Mouse (Mus musculus) right cerebral cortex, postnatal 10 days (tissue): ENCODE data around the gene Vps52.
"Not testable (repeated sequence)": the region's sequence is repeated elsewhere in the genome, so short reads cannot be mapped to it uniquely, and the experiment has no call there.

Source experiments
- DNase-seq, 2 experiments: peaks; one replicate each; pipeline ENCODE4 v3.0.0; 2021; ENCODE audit warnings: low spot score in 2 of 2

Vps52 gene

DNA sequence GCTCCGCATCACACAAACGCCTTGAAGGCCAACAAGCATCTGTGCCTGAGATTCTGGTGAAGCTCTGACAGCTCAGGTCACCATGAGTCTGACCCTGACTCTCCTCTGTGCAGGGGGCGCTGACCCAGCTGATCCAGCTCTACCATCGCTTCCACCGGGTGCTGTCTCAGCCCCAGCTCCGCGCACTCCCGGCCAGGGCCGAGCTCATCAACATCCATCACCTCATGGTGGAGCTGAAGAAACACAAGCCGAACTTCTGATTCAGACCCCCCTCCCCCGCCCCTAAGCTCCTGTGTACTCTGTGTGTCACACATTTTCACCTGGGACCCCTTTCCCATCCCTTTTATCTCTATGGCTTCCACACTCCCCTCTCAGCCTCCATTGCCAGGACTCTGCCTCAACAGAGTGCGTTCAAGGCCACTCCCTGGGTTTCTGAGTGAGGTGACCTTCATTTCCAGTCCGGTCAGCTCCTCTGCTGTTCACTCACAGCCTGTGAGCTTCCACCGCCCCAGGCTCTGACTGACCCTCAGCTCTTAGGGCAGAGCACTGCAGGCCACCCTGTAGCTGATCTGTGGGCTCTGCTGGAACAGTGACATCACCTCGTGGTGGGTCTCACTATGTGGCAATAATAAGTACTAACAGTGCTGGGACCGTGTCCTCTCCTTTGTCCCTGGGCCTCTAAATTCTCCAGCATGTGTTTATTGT is 10.4 kb downstream of the Vps52 start:
- DNase-seq: peak in 1 of 2 experiments; percentile 32

DNA sequence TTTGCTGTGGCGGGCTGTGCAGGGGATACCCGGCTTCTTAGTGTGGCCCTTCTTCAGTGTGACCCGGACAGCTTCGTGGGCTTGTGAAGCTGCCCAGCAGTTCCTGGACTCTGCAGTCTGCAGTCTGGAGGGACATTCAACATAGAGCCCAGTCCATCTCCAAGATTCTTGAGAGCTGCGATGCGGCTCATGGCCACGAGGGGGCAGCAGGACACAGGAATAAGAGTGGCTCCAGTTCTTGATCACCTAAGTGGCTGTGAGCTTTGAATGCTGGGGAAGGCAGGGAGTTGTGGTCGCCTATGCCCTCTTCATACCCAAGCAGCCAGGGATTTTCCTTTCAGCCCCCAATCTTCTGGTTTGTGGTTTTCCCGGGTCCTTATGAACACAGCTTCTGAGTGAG is 12.9 kb downstream of the Vps52 start:
- DNase-seq: peak; percentile 71 to 82

DNA sequence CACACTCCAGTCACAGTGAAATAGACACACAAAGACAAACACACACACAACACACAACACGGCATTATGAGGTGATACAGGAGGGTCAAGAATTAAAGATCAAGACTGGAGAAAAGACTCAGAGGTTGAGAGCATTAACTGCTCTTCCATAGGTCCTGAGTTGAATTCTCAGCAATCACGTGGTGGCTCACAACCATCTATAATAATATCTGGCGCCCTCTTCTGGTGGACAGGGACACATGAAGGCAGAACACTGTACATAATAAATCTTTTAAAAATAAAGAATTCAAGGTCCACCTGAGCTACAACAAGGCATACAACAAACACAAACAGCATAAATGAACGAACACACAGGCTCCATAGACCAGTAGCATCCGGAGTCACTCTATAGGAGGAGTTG is 13.3 kb downstream of the Vps52 start:
- peak in 1 of 2 experiments; percentile 31 for DNase-seq

DNA sequence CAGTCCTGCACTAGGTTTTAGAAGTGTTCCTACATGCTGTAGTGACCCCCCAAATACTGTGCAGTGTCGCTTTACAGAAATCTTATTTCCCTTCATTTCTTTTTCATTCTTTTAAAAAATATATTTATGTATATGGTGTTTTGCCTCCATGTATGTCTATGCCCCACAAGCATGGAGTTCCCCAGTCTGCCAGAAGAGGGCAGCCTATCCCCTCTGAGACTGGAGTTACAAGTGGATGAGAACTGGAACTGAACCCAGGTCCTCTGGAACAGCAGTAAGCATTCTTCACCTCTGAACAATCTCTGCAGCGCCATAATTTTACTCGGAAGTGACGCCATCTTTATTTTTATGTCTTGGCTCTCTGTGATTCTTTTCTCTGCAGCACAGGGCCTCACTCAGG is 13.8 kb downstream of the Vps52 start:
- DNase-seq: no peak

DNA sequence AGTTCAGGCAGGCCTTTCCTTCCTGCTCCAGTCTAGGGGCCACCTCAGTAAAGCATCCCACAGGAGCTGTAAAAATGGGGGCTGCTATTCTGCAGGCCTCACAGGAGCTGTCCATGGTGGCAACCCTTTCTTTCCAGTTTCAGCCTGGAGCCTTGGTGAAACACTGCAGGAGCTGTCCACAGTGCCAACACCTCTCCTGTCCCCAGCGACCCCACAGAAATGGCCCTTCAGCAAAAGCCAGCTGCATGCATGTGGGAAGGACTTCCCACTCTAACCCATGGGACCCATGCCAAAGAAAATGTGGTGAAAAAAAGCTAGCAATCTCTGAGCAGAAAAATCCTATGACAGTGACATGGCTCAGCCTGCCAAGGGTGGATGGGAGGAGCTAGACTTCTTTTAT is 17.1 kb downstream of the Vps52 start:
- DNase-seq: no peak

DNA sequence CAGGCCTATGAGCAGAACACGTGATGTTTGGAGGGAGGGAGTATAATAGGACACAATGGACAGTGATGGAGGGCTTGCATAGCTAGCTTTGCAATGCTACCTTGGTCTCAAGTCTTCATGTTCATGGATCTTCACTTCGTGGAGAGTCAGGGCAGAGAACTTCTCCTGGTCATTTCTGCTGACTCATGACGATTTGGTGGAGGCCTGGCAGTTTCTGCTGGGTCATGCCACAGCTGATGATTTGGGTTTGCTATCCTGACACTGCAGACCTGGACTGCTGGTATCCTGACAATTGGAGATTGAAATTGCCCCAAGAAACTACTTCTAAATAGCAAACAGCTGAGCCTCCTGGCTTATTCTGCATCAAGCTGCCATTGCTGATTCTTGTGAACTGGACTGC is 18.0 kb downstream of the Vps52 start:
- DNase-seq: no peak

DNA sequence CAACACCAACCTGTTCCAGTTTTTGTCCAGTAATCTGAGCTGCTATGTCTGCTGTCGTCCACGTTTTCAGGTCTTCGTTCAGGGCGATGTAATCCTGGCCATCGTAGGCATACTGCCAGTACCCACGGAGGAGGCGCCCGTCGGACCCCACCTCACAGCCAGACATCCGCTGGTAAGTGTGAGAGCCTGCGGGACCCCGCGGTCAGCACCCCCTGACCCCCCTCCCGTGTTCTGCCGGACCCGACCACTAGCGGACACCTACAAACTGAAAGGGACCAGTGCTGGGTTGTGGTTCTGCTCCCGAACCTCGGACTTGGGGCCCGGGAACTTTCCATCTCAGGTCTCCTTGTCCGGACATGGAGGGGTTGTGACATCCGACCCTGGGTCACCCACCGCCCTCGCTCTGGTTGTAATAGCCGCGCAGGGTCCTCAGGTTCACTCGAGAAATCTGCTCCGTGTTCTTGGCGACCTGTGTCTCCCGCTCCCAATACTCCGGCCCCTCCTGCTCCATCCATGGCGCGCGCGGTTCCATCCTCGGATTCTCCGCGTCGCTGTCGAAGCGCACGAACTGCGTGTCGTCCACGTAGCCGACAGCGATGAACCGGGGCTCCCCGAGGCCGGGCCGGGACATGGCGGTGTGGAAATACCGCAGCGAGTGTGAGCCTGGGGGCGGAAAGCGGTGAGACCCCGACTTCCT is 22.4 kb downstream of the Vps52 start:
- no peak for DNase-seq

DNA sequence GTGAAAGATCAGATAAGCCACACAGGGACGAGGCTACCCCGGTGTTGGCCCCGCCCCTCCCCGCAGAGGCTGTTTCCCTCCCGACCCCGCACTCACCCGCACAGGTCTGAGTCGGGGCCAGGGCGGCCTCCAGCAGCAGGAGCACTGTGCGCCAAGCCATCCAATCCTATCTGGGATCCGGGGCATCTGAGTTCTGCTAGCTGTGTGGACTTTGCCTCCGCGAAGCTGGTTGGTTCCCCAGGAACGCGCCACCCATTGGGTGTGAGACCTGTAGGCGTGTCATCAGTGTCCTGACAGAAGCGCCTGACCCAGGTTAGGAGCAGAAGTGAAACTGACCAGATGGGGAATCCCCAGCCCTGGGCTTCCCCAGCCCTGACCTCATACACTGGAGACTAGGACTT is 23.0 kb downstream of the Vps52 start:
- peak in 1 of 2 experiments; percentile 63 for DNase-seq

DNA sequence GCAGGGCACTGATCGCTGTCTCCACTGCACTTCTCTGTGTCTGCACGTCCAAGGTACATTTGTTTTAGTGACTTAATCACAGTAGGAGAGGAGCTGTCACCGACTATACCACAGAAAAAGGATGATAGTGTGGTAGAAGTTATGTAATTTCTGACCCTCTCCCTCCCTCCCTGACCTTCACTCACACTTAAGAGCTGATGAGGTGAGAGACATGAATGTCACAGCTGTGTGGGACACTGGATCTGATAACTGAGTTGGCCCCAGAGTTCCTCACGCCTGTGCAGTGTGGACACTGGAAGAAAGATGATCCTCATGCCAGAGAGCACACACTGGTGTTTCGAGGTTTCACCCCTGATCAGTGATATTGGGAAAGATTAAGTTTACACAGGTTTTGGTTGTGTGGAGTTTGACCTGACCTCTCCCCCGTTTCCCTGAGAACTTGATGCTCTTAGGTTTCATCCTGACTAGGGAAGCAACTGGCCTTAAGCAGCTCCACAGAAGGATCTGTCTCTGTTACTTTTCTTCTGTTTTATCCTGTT is 24.0 kb downstream of the Vps52 start:
- DNase-seq: no peak

DNA sequence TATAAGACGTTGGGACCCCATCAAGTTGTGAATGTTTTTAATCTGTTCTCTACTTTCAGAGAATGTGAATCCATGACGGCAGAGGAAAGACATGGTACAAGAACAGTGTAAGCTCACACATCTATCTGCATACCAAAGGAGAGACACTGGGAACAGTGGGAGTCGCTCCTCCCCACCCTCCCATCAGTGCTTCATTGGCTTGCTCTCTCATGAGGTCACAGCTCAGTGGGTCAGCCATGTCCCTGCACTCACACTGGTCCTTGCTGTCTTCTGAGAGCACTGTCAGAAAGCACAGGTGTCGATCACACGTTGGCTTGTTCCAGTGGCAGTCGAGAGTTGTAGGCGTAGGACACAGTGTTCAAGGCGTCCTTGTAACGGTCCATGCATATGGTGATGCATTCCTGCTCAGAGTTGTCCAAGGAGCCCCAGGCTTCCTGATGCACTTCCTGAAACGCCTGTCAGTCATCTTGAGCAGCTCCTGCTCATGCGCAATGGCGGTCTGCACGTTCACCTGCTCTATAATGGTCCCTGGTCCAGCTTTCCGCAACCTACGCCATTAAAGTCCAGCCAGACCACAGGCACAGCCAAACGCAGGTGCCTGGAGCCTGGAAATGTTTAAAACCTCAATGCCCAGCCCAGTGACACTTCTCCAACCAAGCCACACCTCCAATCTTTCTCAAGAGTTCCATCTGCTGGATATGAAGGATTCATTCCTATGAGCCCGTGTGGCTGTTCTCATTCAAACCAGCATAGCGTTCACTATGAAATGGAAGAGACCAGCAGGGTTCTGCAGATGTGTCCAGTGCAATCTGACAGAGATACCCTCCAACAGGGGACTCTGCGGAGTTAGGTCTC is 24.8 kb downstream of the Vps52 start:
- no peak for DNase-seq

DNA sequence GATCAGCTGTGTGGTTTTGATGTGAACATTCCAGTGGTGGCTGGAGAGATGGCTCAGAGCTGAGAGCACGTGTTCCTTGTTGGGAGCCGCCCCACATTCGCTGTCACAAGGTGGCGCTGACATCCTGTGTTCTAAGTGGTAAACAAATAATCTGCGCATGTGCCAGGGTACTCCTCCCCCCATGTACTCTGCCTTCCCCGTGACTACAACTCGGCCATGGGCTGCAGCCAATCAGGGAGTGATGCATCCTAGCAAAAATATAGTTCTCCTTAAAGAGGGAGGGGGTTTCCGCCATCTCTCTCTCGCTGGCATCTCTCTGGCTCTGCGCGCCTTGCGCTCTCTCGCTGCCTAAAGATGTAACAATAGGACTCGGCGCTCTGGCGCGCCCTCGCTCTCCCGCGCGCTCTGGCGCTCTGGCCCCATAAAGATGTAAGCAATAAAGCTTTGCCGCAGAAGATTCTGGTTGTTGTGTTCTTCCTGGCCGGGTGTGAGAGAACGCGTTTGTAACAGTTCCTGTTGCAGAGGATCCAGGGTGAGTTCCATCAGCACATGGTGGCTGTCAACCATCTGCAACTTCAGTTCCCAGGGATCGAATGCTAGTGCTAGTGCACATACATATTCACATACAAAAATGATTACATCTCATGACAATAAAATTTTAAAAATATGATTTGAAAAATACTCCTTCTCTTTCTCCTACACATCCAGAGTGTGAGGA is 25.7 kb downstream of the Vps52 start:
- DNase-seq: peak; percentile 92 to 94

DNA sequence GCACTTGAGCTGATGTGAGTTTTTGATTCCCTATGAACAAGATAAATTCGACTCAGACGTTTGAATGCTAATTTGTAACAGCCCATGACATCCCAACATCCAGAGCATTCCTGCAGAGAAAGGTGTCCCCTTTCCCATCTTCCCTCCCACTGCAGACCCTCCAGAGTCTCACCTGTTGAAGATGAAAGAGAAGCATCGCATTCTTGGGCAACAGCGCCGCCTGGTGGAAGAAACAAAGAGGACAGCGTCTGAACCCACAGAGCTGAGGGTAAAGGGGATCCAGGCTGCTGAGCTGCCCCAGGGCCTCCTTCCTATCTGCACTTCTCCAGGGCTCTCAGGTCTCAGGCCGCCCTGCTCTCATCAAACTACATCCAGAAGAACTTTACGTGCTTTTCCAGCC is 26.5 kb downstream of the Vps52 start:
- not testable (repeated sequence) for DNase-seq

DNA sequence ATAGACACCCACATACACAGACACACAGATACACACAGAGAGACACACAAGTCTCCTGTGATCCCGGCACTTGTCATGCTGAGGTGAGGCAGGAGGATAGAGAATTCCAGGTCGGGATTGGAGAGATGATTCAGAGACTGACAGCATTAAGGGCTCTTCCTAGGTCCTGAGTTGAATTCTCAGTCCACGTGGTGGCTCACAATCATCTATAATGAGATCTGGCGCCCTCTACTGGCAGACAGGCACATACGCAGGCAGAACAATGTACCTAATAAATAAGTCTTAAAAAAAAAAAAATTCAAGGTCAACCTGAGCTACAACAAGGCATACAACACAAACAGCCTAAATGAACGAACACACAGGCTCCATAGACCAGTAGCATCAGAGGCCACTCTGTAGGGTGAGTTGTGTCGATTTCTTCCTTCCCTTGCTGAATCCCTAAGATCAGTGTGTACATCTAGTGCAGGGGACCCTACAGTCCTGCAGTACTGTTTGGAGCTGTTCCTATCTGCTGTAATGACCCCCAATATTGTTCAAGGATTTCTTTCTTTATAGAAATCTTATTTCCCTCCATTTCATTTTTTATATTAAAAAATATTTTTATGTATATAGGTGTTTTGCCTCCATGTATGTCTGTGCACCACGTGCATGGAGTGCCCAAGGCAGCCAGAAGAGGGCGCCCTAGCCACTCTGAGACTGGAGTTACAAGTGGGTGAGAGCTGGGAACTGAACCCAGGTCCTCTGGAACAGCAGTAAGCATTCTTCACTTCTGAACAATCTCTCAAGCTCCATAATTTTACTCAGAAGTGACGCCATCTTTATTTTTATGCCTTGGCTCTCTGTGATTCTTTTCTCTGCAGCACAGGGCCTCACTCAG is 36.4 kb downstream of the Vps52 start:
- peak in 1 of 2 experiments; percentile 47 for DNase-seq

DNA sequence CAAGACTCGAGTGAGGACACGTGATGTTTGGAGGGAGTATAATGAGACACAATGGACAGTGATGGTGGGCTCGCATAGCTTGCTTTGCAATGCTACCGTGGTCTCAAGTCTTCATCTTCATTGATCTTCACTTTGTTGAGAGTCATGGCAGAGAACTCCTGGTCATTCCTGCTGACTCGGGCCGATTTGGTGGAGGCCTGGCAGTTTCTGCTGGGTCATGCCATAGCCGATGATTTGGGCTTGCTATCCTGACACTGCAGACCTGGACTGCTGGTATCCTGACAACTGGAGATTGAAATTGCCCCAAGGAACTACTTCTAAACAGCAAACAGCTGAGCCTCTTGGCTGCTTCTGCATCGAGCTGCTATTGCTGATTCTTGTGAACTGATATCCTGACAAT is 39.3 kb downstream of the Vps52 start:
- DNase-seq: no peak

DNA sequence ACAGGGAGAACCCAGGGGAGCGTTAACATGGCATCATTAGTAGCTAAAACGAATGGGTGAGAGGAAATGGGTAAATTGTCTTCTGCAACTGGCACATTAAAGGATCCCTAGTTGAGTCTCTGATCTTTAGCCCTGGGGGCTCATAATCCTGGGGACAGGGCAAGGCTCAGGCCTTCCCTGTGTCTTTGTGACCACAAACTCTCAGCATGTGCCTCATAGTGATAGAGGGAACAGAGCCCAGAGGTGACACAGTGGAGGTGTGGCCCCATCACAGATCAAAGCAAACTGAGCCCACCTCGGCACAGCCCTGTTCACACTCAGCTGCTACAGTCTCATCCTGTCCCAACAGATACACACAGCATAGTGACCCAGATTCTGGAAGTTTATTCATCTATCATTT is 40.0 kb downstream of the Vps52 start:
- no peak for DNase-seq

DNA sequence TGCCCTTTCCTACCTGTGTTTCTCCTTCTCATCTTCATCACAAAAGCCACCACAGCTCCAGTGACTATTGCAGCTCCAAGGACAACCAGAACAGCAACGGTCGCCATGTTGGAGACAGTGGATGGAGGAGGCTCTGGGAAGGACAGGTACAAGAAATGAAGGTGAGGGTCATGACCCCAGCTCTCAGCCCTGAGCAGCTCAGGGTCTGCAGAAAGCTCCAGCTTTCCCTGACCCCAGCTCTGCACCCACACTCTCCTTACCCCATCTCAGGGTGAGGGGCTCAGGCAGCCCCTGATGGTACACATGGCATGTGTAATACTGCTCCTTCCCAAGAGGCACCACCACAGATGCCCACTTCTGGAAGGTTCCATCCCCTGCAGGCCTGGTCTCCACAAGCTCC is 41.4 kb downstream of the Vps52 start:
- not testable (repeated sequence) for DNase-seq

DNA sequence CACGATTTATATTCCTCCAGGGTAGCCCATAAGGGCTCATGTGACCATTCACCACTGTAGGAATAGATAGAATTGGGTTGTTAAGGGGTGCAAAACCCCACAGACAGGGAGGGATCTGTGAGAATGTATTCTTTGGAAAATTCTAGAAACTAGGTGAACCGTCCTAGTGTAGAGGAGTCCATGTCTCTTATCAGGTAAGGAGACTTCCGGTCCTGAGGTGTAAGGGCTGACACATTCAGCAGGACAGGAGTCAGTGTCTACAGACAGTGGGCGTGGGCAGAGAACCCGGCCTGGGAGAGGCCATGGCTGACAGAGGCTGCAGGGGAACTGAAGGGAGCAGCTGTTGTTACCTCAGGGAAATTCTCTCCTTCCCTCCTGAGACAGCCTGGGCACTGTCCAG is 43.1 kb downstream of the Vps52 start:
- not testable (repeated sequence) for DNase-seq

DNA sequence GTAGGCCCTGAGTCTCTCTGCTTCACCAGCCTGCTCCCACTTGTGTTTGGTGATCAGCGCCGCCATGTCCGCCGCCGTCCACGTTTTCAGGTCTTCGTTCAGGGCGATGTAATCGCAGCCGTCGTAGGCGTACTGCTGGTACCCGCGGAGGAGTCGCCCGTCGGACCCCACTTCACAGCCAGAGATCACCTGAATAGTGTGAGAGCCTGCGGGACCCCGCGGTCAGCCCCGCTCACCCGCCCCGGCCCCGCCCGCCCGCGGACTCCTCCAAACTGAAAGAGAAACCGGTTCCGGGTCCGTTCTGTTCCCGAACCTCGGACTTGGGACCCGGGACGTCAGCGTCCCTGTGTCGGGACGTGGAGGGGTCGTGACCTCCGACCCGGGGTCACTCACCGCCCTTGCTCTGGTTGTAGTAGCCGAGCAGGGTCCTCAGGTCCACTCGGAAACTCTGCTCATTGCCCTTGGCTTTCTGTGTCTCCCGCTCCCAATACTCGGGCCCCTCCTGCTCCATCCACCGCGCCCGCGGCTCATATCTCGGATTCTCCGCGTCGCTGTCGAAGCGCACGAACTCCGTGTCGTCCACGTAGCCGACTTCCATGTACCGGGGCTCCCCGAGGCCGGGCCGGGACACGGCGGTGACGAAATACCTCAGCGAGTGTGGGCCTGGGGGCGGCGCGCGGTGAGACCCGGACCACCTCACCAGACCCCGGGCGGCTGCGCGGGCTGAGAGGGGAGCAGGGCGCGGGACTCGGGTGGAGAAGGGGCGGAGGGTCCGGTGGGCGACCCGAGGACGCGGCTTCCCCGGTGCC is 43.9 kb downstream of the Vps52 start:
- peak in 1 of 2 experiments; percentile 46 for DNase-seq

DNA sequence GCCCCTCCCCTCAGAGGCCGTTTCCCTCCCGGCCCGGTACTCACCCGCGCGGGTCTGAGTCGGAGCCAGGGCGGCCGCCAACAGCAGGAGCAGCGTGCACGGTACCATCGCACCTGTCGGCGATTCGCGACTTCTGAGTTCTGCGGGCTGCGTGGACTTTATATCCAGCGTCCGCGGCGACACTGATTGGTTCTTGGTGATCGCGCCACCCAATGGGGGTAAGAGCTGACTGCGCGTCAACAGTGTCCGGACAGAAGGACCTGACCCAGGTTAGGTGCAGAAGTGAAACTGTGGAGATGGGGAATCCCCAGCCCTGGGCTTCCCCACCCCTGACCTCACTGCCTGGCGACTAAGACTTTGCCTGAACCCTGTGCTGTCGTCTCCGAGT is 44.5 kb downstream of the Vps52 start, which contains the start of gene H2-K1:
H2-K1 (minus strand) TSS at position 198 of the 388 bp plus-strand sequence.
- DNase-seq: peak; percentile 80 to 82

DNA sequence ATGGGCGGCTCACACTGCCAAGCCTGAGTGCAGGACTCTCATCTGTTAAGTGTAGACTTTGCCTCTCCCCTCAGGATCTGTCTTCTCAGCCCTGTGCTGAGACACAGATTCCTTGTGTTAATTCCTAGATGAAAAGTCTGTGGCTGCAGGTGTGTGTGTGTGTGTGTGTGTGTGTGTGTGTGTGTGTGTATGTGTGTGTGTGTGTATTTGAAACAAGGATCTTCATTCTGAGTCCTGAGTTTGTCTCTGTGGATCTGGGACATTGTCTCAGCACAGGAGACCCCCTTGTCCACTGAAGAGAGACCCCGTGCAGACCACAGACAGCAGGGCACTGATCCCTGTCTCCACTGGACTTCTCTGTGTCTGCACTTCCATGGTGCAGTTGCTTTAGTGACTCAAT is 45.2 kb downstream of the Vps52 start:
- not testable (repeated sequence) for DNase-seq
